Mouse (Mus musculus) lung, adult 18-20 months (tissue): ENCODE measurements at regions not wholly inside any gene's neighbourhood (a gene's known extent, or its start where the extent isn't known, plus 50 kb on each side); places are given as distances from the start of the nearest gene placed in this dataset.
"Not testable (repeated sequence)": the region's sequence is repeated elsewhere in the genome, so short reads cannot be mapped to it uniquely, and the experiment has no call there.

Experiments
- DNase-seq, 2 experiments: peaks; one replicate each; pipeline ENCODE4 v3.0.0; 2022; ENCODE audit warnings: mixed read lengths in 2 of 2

- DNase-seq: no peak
These were observed 362.6 kb downstream of the Rfpl4b start for GRCm38 (mm10) chr10:38458975-38459374.

- no peak for DNase-seq
These were observed 363.2 kb downstream of the Rfpl4b start for GRCm38 (mm10) chr10:38458424-38458823.

DNA sequence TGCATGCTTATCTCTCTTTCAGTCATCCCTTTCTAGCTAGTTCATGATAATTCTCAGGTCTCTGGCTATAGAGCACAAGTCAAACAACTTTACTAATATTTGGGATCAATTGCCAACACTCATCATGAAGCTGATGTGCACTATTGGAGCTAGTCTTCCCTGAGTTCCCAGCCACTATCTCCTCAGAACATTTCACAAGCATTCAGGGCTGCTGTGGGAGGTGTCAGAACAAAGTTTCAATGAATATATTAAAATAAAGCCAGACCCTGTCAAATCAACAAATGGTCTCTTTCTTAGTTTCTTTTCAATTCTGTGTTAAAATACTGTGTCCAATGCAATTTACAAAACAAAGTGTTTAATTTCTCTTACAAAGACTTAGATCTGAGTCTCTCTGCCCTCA lies 364.8 kb downstream of the Rfpl4b start:
- DNase-seq: no peak

DNA sequence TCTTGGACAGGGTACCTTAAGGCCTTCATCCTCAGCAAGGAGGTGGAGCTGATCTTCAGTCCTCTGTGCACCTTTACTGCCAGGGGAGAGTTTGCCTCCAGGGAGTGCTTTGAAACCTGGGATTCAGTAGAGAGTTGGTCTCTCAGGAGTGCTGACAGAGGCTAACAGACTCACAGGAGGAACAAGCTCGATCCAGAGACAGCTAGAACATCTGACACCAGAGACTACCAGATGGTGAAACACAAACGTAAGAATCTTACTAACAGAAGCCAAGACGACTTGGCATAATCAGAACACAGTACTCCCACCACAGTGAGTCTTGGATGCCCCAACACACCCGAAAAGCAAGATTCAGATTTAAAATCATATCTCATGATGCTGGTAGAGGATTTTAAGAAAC lies 372.3 kb downstream of the Rfpl4b start:
- no peak for DNase-seq

GRCm38 (mm10) chr10:38447706-38448105 lies 373.9 kb downstream of the Rfpl4b start:
- DNase-seq: no peak

GRCm38 (mm10) chr10:38447256-38447655 lies 374.3 kb downstream of the Rfpl4b start:
- DNase-seq: no peak

- DNase-seq: no peak
These were observed 382.3 kb downstream of the Rfpl4b start for GRCm38 (mm10) chr10:38439286-38439685.

GRCm38 (mm10) chr10:38436907-38437306 lies 384.7 kb downstream of the Rfpl4b start:
- DNase-seq: no peak

DNA sequence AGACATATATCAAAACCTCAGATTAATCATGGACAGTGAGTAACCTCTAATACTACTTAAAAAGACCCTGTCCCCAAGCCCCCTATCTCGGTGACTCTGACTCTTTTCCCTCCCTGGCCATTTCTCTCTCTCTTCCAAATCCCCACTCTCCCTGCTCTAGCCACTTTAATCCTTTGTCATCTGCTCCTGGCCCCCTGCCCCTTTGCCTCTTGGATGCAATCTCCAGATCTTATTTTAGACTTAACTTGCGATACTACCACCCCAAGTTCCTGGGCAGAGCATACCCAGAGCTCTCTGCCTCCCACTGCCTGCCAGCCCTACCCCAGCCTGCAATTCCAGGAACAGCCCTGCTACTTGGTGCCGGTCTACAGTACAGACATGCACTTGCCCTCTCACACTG lies 400.0 kb downstream of the Rfpl4b start:
- DNase-seq: no peak

- no peak for DNase-seq
These were observed 401.8 kb downstream of the Rfpl4b start for GRCm38 (mm10) chr10:38419771-38420170.

DNA sequence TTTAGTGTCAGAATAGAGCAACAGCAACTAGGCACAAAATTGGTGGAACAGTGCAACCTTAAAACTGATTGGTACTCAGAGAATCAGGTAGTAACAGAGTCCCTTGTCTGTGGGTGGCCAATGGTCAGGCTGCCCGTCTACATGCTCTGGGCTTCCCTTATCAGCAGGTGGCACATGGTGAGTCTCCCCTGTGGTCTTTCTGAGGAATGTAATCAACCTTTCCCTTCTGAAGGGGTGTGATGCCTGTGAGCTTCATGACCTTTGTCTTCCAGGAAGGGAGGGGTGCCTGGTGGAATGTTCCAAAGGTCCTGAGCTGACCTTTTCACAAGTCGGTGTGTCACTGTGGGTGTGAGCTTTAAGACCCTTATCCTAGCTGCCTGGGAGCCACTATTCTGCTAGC lies 438.4 kb downstream of the Rfpl4b start:
- no peak for DNase-seq

DNA sequence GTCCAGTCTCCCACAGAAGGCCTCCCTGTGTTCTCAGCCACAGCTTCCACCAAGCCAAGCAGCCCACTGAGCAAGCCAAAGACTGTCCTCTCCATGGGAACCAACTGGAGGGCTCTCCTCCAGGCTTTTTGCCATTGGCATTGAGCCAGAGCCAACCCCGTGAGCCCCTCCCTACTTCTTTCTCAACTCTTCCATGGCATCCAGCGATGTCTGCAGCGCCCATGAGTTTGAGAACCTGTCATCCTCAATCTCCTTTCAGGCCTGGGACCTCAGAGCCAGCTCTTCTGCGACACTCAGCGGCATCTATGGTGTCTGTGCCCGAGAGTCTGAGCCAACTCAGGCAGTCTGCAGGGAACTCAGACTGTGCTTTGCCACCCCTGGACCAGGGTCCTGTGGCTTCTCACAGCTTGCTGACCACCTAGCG lies 439.7 kb downstream of the Rfpl4b start:
- DNase-seq: no peak

DNA sequence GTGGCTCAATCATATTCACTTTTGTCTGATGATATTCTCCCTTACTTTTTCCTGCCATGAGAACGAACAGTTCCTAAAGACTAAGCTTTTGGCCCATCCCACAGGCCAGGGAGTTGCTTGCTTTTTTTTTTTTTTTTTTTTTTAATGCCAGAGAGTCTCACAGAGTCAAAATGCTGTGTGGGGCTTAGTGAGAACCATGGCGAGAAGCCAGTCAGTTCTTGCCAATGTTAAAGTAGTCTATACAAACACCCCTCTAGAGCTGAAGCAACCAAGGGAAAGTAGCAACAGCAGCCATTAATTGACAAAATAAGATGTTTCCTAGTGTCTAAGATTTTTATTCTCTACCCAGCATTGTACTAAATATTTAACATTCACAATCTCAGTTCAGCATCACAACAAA lies 441.2 kb downstream of the Rfpl4b start:
- no peak for DNase-seq

DNA sequence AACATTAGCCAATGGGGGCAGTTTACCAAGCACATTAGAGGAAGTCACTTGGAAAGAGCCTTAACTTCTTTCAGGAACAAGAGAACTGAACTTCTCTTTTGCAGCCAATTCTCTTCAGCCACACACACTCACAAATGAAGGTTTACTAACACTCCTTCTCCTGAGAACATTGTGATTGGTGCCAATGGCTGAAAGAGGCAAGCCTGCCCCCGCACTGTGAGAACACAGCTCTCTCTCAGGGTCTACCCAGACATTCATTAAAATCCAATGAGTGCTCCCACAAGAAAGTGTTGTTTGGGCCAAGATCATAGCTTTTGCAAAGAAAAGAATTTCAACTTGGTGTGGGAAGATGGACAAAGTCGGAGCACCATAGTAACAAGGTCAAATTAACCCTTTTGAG lies 454.8 kb downstream of the Rfpl4b start:
- no peak for DNase-seq

DNA sequence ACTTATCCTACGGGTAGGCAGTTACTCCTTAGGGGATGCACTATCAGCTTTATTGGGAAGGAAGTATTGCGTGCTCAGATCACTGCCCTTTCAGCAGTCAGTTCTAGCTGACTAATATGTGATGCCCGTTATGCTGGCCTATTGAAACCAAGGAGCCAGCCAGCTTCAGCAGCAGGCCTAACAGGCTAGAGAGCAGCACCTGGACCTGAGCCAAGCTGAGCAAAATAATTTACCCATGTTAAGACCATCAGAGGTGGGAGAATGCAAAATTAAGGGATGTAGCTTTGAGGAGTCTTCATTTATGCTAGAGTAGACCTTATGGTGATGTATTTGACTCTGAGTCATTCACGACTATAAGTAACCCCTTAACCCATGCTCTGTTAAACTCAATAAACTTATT lies 456.7 kb downstream of the Rfpl4b start:
- no peak for DNase-seq

- DNase-seq: no peak
These were observed 463.9 kb downstream of the Rfpl4b start for GRCm38 (mm10) chr10:38357539-38358232.

DNA sequence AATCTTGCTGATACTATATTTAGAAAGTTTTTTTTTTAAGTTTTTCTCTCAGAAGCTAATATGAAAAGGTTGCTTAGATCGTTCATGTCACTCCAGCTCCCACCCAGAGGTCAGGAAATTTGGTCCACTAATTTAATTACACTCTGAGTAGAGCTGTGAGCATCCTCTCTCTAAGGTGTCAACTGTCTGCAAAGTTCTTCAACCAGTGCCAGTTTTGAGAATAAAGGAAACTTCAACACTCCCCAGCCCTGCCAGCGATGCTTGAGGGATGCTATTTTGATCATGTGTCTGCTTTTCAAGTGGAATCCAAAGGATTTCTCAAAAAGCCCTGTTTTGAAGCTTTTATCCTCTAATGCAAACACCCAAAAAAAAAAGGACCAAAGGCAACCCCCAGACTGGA lies 467.6 kb downstream of the Rfpl4b start:
- DNase-seq: no peak

- no peak for DNase-seq
These were observed 468.1 kb downstream of the Rfpl4b start for GRCm38 (mm10) chr10:38353526-38353925.

DNA sequence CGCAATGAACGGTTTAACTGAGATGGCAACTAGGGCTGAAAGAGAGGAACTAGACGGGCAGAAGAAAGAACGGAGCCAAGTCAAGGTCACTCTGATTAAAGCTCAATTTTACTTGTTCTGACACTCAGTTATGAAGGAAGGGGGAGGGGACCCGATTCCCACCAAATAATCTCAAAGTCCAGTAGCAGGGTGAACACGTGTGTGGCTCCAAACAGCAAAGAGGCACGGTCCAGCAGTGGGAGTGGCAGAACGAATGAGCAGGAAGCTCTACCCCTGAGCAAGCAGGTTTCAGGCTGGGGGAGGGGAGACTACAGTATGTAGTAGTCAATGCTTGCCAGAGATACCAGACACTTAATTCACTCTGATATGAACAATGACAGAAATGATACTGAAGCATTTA lies 474.6 kb downstream of the Rfpl4b start:
- not testable (repeated sequence) for DNase-seq

- no peak for DNase-seq
These were observed 481.0 kb downstream of the Rfpl4b start for GRCm38 (mm10) chr10:38340406-38341175.

- DNase-seq: no peak
These were observed 512.7 kb downstream of the Rfpl4b start for GRCm38 (mm10) chr10:38308716-38309392.

DNA sequence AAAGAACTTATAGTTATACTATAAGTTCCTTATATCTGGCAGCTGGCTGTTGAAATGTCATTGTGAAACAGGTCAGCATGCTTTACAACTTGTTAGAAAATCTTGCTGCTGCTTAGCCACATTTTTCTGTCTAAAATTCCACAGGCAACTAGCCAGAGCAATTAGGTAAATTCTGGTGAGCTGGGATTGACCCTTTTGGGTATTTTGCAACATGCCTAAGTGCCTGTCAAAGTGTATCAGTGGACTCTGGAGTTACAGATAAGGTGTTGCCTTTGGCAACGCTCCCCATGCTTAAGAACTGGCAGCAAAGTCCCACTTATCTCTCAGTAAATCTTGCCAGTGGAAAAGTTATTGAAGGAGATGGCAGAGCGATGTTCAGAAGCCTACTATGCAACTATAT lies 525.9 kb downstream of the Rfpl4b start:
- DNase-seq: peak; percentile 55 to 69

DNA sequence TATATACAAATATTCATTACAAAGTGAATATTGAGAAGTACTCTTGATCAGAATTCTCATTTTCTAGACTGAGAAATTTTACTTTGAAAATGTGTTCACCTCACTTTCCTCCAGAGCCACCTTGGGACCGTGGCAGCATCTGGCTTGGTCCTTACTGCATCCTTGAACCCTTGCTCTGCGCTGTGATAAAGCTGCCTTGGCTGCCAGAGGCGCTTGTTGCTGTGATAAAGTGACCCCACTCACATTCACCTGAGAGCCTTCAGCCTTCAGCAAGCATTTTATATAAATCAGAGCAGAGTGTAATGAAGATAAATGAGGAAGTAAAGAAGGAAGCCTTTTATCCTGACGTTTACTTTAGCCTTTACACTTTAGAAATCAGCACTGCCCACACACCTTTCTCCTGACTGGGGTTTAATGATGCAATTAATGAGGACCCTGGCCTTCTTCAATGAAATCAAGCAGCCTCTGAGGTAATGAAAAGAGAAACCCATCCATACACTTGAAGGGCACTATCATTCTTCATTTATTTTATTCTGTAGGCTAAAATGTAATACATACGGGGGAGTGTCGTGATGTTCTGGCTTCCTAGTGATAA lies 532.8 kb downstream of the Rfpl4b start:
- no peak for DNase-seq
